Mouse (Mus musculus): Measurements from ENCODE around the gene Slc25a3.

Slc25a3 gene

DNA sequence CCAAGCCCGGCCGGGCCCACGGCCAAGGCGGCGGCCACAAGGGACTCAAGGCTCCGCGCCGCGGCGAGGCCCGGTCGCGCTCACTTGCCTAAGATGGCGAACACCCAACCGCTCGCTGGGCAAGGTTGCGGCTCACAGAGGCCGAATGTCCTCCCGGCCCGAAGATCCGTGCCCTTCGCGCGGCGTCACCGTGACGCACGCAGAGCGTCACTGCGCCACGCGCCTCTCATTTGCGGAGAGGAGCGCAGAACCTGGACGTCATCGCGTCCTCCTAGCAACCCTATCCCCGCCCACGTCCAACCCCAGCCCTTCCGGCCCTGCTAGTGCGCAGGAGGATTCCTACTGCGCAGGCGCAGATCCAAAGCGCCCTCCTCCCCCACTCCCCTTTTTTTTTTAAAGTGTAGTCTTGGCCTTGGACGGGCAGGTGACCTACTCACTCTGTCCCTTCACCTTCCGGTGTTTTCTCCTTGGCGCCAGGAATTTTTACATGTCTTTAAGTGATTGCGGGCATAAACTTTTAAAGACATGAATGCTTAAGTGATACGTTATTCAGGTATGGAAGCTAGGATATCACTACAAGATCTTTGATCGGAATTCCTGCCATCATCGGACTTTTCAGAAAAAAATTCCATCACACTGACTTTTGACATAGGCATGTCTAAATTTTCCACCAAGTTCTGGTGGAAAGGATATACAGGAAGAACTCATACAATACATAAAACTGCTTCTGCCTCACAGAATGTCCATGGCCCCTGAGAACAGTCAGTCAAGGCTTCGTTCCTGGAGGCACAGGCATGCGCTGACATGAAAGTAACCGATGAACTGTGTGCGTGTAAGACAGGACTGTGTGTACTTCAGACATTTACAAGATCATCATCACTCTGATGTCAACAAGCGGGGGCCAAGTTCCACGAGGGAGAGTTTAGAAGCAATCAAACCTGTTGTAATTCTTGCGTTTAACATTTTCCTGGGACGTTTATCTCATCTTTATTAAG is at the start of gene Slc25a3:
Gene Slc25a3, minus strand, starts transcription at position 232 of the 995 bp plus-strand sequence.
- DNase-seq (ENCODE audit: low read depth, low spot score) = peak; percentile 96

DNA sequence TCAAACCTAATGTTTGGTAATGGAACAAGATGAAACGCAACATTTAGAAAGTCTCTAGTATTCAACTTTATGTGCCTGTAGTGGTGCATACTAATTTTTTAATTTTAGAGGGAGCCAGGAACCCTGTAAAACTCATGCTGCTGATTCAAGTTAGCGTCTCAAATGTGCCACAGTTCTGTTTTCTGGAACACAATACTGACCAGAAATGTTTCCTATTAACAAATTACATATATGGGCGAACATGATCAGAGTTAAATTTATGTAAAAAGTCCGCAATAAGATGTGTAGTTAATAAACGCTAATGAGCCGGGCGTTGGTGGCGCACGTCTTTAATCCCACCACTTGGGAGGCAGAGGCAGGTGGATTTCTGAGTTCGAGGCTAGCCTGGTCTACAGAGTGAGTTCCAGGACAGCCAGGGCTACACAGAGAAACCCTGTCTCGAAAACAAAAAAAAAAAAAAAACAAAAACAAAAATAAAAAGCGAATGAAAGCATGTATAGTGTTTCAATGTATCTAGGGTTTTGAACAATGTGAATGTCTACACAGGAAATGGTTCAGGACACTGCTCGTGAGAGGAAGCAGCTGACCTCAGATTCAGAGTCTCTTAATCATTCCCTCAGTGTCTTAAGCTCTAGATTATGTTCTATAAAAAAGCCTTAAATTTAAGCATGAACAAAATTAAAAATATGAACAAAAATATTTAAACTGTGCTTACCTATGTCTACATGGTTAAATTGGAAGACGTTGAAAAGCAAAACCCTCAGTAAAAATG is 48.7 kb upstream of the Slc25a3 start:
- no peak for DNase-seq (ENCODE audit: low read depth, low spot score)

DNA sequence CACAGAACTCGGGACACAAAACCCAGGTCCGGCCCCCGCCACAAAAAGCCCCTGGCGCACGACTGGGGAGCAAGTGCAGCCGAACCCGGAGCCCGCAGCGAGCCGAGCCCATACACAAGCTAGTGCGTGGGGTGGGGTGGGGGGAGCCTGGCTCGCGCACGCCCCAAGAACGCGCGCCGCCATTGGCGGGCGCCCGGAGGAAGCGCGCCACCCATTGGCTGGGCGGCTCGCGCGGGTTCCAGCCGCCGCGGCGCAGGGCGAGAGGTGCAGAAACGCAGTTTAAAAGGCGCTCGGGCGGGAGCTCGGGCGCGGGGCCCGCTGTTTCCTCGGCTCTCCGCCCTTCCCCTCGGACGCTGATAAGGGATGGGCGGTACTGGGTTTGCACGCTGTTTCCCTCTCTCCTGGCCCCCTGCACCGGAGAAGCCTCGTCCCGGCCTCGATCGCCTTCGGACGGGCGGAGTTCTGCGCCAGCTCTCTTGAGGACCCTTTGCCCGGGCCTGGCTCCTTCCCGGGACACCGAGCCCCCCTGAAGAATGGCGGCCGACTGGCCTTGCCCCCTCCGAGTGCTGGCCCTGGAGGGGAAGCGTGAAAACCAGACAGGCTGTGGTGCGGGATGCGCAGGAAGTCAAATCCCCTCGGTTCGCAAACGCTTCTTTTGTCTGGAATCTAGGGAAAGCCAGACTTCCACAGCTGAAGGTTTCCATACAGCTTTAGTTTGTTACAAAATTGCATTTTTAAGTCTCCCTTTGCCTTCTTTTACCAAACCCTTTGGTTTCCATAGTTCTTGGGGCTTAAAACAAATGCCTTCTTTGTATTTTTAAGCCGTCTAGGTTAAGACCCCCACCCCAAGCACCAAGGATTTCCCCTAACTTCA is 47.8 kb upstream of the Slc25a3 start:
- DNase-seq (ENCODE audit: low read depth, low spot score) = peak; percentile 81

DNA sequence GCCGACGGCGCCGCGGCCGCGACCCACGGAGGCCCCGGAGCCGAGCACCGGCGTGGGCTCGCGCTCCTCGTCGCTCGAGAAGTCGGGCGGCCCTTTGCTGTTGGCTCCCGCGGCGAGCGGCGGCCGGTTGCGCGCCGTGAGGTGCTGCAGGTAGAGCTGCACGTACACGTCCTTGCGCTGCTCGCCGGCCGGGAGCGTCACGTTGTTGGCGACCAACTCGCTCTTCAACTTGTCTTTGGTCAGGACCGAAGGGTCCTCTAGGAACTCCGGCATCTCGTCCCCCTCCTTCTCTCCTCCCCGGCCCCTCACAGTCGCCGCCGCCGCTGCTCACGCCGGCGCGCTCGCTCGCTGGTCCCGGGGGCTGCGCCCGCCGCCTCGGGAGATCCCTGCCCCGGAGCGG is 47.2 kb upstream of the Slc25a3 start:
- DNase-seq (ENCODE audit: low read depth, low spot score) = no peak

DNA sequence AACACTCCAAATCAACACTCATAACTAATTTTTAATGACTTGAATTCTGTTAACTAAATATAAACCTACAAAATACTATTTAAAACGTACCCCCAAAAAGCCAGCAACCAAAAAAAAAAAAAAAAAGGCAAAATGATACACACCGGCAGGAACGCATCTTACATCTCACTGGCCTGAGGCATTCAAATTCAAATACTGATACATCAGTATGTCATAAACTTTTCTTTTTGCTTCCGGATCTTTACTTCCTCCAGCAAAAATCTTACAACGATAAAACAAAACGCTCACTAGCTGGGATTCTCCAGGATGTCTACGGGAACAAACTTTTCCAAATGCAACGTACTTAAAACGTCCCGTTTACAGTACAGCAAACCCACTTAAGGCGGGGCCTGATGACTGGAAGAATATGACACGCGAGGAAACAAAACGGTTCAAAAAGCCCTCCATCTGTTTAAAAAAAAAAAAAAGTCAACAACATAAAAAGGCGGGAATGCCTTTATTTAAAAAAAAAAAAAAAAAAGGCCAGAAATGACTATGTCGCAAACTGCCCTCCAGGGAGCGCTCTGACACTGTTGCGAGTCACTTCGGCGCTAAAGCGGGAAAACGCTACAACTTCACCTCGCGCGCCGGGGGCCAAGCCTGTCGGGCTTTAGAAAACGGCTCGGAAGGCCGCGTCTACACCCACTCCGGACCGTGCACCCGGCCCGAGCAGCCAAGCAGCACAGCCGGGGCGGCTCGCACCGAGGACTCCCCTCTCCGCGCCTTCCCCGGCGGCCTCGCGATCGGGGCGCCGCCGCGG is 46.5 kb upstream of the Slc25a3 start:
- no peak for DNase-seq (ENCODE audit: low read depth, low spot score)

DNA sequence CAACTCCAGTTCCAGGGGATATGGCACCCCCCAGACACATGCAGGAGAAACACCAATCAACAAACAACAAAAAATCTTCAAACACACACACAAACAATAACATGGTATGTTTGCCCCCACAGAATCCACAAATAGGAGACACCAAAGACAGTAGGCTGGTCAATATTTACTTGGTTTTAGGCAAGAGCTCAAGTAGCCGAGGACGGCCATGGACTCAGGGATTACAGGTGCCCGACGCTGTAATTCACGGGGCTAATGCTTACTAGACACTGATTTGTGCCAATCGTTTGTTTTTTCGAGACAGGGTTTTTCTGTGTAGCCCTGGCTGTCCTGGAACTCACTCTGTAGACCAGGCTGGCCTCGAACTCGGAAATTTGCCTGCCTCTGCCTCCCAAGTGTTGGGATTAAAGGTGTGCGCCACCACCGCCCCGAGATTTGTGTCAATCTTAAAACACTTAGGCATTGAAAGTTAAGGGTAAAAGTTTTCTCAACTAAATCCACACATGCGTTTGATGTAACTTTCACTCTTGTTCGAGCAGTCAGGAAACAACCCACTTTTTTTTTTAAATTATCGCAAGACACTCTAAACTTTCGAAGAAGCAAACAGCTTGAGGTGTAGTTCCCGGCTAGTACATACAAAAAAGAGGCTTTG is 45.7 kb upstream of the Slc25a3 start:
- no peak for DNase-seq (ENCODE audit: low read depth, low spot score)

DNA sequence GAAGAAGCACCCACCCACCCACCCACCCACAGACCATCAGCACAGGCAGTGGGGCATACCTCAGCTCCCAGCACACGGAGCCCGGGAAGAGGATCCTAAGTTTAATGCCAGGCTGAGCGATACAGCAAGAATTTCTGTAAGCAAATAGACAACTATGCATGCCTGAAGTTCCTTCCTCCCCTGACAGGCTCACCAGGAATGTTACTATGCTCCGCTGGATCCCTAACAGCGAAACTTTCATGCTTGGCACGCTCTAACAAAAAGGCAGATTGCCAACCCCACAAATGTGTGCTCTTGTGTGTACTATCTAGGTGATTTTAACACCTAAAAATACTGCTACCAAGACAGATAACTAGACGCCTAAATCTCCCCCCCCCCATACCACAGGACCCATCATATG is 43.5 kb upstream of the Slc25a3 start:
- no peak for DNase-seq (ENCODE audit: low read depth, low spot score)

DNA sequence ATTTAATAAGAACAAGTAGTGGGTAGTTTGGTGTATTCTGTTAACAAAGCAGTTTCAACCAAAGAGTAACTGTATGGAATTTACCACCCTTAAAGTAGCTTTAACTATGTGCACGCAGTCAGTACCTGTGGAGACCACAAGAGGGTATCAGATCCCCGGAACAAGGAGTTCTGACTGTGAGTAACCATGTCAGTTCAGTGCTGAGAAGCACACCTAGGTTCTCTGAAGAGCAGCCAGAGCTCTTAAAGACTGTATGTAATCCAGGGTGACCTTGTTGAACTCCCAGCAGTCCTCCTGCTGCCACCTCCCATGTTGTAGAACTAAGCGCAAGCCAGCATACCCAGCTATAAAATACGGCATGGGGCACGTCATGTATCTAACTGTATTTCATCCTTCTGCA is 43.0 kb upstream of the Slc25a3 start:
- no peak for DNase-seq (ENCODE audit: low read depth, low spot score)

DNA sequence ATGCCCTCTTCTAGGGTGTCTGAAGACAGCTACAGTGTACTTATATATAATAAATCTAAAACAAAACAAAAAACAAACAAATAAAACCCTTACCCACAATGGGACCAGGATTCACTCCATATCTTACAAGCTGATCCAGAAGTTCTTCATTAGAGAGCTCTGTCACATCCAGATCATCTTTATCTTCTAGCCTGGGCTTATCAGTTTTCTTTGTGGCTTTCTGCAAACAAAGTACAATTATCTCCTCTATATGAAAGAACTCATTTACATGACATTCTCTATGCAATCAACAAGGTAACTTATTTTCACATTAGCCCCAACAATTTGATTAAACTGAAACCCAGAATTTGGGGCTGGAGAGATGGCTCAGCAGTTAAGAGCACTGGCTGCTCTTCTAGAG is 42.0 kb upstream of the Slc25a3 start:
- no peak for DNase-seq (ENCODE audit: low read depth, low spot score)

DNA sequence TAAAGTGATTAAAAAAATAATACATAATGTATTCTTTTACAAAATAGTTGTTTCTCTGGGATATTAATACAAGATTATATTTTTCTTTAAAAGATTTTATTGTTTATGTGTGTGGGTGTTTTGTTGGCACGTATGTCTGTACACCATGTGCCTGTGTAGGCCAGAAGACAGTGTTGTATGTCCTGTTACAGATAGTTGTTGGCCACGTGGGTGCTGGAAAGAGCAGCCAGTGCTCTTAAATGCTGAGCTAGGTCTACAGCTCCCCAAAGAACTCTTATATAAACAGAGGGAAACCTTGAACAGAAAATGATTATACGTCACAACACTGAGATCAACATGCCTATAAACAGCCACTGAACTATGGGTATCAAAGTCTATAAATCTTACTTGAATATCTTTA is 40.6 kb upstream of the Slc25a3 start:
- DNase-seq (ENCODE audit: low read depth, low spot score) = no peak

DNA sequence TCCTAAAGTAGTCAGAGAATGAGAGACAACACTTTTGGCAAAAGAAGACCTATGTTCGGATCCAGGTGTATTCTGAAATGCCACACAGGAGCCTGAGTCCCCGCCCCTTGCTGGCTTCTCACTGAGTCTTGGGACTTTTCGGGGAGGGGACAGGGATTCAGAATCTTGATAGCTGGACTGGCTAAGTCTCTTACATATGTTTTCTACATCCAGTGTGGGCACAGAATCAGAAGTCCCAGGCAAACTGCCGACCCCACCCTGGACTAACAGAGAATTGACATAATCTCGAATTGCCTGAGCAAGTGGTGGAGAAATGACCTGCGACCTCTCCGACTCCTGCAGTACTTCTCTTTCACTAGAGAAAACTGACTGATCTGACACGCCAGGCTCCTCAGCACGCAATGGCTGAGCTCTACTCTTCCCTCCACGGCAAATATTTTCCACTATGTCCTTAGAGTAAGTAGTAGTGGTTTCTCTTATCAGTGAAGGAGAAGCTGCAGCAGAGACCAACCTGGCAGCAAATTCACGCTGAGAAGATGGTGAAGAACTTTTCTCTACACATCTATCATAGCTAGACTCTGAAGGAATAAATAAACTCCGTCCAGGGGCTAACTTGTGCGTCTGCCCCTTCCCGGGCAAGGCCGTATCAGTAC is 38.8 kb upstream of the Slc25a3 start:
- DNase-seq (ENCODE audit: low read depth, low spot score) = no peak

DNA sequence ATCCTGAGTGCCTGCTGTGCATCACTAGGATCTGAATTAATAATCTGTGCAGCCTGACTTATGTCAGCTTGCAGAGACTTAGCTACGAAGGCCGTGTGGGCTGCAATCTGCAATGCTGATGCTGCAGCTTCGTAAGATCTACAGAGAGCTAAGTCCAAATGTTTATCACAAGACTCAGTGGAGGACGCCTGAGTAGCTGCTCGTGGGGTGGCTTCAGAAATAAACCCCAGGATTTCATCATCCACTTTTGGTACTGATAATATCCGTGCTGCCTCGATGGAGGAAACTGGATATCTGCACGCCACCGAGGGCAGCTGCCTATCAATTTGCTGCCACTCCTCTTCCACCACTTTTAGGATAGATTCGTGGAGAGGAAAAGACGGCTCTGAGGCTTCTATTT is 38.2 kb upstream of the Slc25a3 start:
- DNase-seq (ENCODE audit: low read depth, low spot score) = no peak

DNA sequence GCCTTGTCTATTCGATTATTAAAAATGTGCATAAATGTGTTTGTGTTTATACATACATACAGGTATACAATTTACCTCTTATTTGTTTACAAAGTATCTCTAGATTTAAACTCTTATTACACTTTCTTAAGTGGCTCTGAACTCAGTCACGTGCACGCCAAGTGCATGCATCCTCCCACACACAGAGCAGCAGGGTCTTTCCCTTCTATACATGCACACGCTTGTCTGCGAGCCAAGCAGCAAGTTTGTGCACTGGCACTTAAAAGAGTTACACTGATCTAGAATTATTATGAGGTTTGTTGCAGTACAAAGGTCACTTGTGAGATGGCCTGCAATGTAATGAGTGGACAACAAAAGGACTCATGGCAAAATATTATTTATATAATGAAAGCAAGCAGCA is 37.1 kb upstream of the Slc25a3 start:
- no peak for DNase-seq (ENCODE audit: low read depth, low spot score)

DNA sequence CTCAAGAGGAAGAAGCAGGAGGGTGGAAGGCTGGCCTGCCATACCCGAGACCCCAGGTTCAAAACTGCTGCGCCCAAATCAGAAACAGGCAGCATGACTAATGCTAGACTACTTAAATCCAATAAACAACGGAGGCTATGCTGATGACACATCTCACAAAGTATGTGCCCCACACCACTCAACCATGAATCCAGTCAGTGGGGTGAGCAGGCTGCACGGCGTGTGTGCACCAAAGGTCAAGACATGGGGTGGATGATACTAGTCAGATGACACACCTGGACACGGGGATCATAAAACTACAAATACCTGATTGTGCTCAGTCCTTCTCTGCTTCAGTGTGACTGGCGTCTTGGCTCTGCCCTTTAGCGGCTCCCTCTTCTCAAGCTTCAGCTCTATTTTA is 34.6 kb upstream of the Slc25a3 start:
- no peak for DNase-seq (ENCODE audit: low read depth, low spot score)

DNA sequence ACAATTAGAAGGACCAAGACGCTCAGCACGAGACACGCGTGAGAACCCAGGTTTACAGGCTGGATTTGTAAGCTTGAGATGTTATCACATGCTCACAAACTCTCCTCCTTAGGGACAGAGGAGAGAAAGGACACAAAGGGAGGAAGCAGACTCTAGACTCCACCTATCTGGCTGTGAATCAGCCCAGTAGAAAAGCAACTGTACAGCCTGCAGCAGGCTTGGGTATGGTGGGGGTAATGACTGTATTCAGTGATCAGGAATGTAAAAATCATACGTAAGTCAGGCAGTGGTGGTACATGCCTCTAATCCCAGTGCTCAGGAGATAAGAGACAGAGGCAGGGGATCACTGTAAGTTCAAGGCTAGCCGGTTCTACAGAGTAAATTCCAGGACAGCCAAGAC is 32.5 kb upstream of the Slc25a3 start:
- DNase-seq (ENCODE audit: low read depth, low spot score) = no peak

DNA sequence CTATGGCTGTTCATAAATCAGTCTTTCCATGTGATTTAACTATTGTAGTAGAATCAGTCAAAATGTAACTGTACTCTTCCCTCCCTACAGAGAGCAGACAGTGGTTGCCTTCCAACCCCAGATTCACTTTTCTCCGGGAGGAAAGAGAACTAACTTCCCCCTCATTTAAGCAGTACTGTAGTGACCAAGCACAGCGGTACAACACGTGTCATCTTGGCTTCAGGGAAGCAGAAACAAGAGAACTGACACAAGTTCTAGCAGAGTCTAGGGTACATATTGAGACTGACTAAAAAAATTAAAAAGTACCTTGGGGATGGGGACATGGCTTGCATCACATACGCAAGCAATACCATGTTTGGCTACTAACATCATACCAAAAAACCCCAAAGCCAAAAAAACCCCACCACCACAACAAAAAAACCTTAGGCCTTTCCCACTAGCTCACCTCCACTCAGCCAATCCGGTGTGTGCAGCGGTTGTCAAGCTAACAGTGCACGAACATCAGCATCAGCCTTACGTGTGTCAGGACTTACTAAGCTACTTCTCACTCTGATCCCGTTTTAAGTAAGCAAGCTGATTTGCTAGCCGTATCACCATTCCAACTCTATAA is 30.1 kb upstream of the Slc25a3 start:
- DNase-seq (ENCODE audit: low read depth, low spot score) = no peak

DNA sequence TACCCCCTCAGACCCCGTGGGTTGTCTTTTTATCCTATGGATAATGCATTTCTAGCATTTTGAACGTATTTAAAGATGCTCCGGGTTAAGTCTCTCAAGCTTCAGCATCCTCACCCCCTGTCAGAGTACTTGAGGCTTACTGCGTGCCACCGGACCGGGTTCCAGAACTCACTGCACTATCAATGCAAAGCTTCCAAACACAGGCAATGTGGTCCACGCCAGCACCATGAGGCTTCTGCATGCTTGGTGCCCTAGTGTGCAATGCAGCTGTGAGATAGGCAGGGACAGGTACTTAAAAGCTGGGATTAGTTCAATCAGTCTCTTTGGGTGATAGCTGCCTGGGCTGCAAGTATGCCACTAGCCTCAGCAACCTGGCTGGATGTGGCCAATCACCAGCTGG is 21.6 kb upstream of the Slc25a3 start:
- no peak for DNase-seq (ENCODE audit: low read depth, low spot score)

DNA sequence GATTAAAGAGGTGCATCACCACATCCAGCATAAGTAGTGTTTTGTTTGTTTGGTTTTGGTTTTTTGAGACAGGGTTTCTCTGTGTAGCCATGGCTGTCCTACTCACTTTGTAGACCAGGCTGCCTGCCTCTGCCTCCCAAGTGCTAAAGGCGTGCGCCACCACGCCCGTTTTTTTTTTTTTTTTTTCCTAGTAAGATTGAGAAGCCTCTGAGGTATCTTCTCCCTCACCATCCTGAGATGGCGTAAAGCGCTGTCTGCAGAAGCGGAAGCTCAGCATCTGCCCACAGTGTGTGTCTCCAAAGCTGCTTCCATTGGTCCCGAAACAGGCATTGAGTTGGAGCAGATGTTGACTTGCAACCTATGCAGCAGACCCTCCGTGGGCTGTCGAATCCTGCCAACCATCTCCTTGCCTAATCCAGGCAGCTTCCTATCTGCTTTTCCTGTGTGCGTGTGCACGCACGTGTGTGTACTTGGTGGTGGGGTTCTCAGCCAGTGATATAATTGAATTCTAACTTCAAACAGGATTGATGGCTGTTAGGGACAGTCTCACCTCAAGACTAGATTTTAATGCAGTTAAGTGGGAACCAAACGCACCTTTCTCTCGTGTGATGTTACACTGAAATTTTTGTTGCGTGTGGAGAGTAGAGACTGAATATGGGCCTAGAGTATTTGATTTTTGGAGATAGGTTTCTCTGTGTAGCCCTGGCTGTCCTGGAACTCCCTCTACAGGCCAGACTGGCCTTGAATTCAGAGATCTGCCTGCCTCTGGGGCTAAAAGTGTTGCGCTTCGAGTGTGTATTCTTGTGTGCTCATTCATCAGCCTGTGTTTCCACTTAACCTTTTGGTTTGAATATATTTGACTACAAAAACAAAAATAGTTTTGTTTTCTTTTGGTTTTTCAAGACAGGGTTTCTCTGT is 19.7 kb upstream of the Slc25a3 start:
- DNase-seq (ENCODE audit: low read depth, low spot score) = no peak
